In genomic region chr11:70701984-70702733, GRCm38 (mm10) we compare ENCODE assay signal across 7 mouse cellular contexts. TPM values are rescaled to one million over a fixed set of nuclear protein-coding genes. Genes with fewer than 3 reads are reported as not detected.
DNase-seq lines count a peak whose midpoint lies in the region; ATAC-seq lines count a peak whose summit lies in the region.

No protein-coding gene starts in this region.

- peaks cover 22% of the 10 kb centered on the region for H3K4me1 ChIP-seq in lung, embryonic 16.5 days (replicated peaks; ENCODE audit: control insufficient read depth, insufficient read depth, low read length)
- peaks cover 16 to 31% of the 10 kb centered on the region in 2 experiments for H3K4me1 ChIP-seq in heart, embryonic 14.5 days (ENCODE audit: control insufficient read depth in 2 of 2, insufficient read depth in 2 of 2, low read length in 2 of 2)
- peaks cover 25% of the 10 kb centered on the region for H3K4me1 ChIP-seq in liver, embryonic 12.5 days

- H3K27me3 ChIP-seq in lung, embryonic 16.5 days (ENCODE audit: control insufficient read depth, insufficient read depth, low read depth, low read length): no peaks in the 10 kb centered on the region
- H3K27me3 ChIP-seq in heart, embryonic 14.5 days (ENCODE audit: control insufficient read depth, insufficient read depth, low read length): no peaks in the 10 kb centered on the region
- H3K27me3 ChIP-seq in liver, embryonic 12.5 days (replicated peaks): peaks cover 33% of the 10 kb centered on the region

- H3K27ac ChIP-seq in lung, embryonic 16.5 days (ENCODE audit: low read length): no peak overlapping the region
- peak overlapping the region; percentile 64 to 98 for H3K27ac ChIP-seq in heart, embryonic 14.5 days (replicated peaks in 1 of 2; ENCODE audit: control insufficient read depth in 1 of 2, insufficient read depth in 1 of 2, low read depth in 2 of 2, low read length in 2 of 2)
- no peak overlapping the region for H3K27ac ChIP-seq in liver, embryonic 12.5 days

- DNase-seq in lung, postnatal 10 days: no peak
- no peak for DNase-seq in spleen, postnatal 10 days (ENCODE audit: low spot score in 2 of 2)
- DNase-seq in retina, postnatal 1 day: no peak
- no peak for DNase-seq in layer of hippocampus, postnatal 25 days (ENCODE audit: extremely low spot score in 1 of 2, low spot score in 1 of 2)

- H3K4me2 ChIP-seq in lung, embryonic 16.5 days (ENCODE audit: low read depth, low read length): peak overlapping the region; percentile 87
- peak overlapping the region; percentile 92 for H3K4me2 ChIP-seq in heart, embryonic 14.5 days (ENCODE audit: low read length)
- H3K4me2 ChIP-seq in liver, embryonic 12.5 days: peak overlapping the region; percentile 97

- H3K9ac ChIP-seq in lung, embryonic 16.5 days (ENCODE audit: low read length): peak overlapping the region; percentile 96
- H3K9ac ChIP-seq in heart, embryonic 14.5 days (ENCODE audit: low read length): peak overlapping the region; percentile 98
- H3K9ac ChIP-seq in liver, embryonic 12.5 days: no peak overlapping the region

- H3K4me3 ChIP-seq in lung, embryonic 16.5 days (ENCODE audit: low read length): peak overlapping the region; percentile 94
- peak overlapping the region; percentile 93 to 97 for H3K4me3 ChIP-seq in heart, embryonic 14.5 days (ENCODE audit: control insufficient read depth in 1 of 2, insufficient read depth in 1 of 2, low read depth in 1 of 2, low read length in 2 of 2)
- no peak overlapping the region for H3K4me3 ChIP-seq in liver, embryonic 12.5 days

- no peaks in the 10 kb centered on the region for H3K9me3 ChIP-seq in lung, embryonic 16.5 days (ENCODE audit: control insufficient read depth, low read length)
- no peaks in the 10 kb centered on the region for H3K9me3 ChIP-seq in heart, embryonic 14.5 days (ENCODE audit: control insufficient read depth, low read length)
- no peaks in the 10 kb centered on the region for H3K9me3 ChIP-seq in liver, embryonic 12.5 days (replicated peaks)

- 82% methylated on average over 6 of the region's 6 CpGs for WGBS in lung, embryonic 16.5 days
- 46% methylated on average over 6 of the region's 6 CpGs for WGBS in heart, embryonic 14.5 days
- 67% methylated on average over 6 of the region's 6 CpGs for WGBS in liver, embryonic 12.5 days (ENCODE audit: insufficient replicate concordance)

- no peak for ATAC-seq in lung, embryonic 16.5 days (ENCODE audit: low read depth)
- ATAC-seq in heart, embryonic 14.5 days (ENCODE audit: insufficient number of reproducible peaks, insufficient read depth, low FRiP score, low read depth): no peak
- ATAC-seq in liver, embryonic 12.5 days: no peak

- peaks cover 32% of the 10 kb centered on the region for H3K36me3 ChIP-seq in lung, embryonic 16.5 days (ENCODE audit: control insufficient read depth, insufficient read depth, low read length)
- peaks cover 41% of the 10 kb centered on the region for H3K36me3 ChIP-seq in heart, embryonic 14.5 days (ENCODE audit: control insufficient read depth, insufficient read depth, low read length)
- peaks cover 33% of the 10 kb centered on the region for H3K36me3 ChIP-seq in liver, embryonic 12.5 days

RNA-seq across cellular contexts. Expression of gene Kif1c, which starts 1.8 kb away (rescaled TPM):
- 3.2 and 3.4 TPM in 2 replicates for polyA plus RNA-seq in lung, embryonic 16.5 days (2015; fragmentation: Nextera tagmentation; extraction: Ambion mirVana)
- polyA plus RNA-seq in heart, embryonic 14.5 days (2014; fragmentation: Nextera tagmentation; extraction: Ambion mirVana): 13.9 and 18.9 TPM in 2 replicates
- 1.0 and 1.1 TPM in 2 replicates for polyA plus RNA-seq in liver, embryonic 12.5 days (2016; fragmentation: Nextera tagmentation; extraction: Ambion mirVana)
- total RNA-seq in layer of hippocampus, postnatal 25 days (2021): 10 to 100 TPM; 71.5 to 78.9 TPM

RNA-seq across cellular contexts. Expression of gene Inca1, which starts 2.2 kb away (rescaled TPM):
- polyA plus RNA-seq in lung, embryonic 16.5 days (2015; fragmentation: Nextera tagmentation; extraction: Ambion mirVana): 1.5 and 1.9 TPM in 2 replicates
- 2.1 and 2.7 TPM in 2 replicates for polyA plus RNA-seq in heart, embryonic 14.5 days (2014; fragmentation: Nextera tagmentation; extraction: Ambion mirVana)
- polyA plus RNA-seq in liver, embryonic 12.5 days (2016; fragmentation: Nextera tagmentation; extraction: Ambion mirVana): 0.41 and 0.97 TPM in 2 replicates
- total RNA-seq in layer of hippocampus, postnatal 25 days (2021): 1 to 10 TPM; 3.1 to 3.4 TPM

RNA-seq across cellular contexts. Expression of gene Camta2, which starts 14.3 kb away (rescaled TPM):
- polyA plus RNA-seq in lung, embryonic 16.5 days (2015; fragmentation: Nextera tagmentation; extraction: Ambion mirVana): 14.8 and 15.6 TPM in 2 replicates
- polyA plus RNA-seq in heart, embryonic 14.5 days (2014; fragmentation: Nextera tagmentation; extraction: Ambion mirVana): 13.7 and 13.8 TPM in 2 replicates
- 6.1 and 6.4 TPM in 2 replicates for polyA plus RNA-seq in liver, embryonic 12.5 days (2016; fragmentation: Nextera tagmentation; extraction: Ambion mirVana)
- 100 to 1,000 TPM; 326 to 389 TPM for total RNA-seq in layer of hippocampus, postnatal 25 days (2021)

RNA-seq across cellular contexts. Expression of gene Spag7, which starts 32.9 kb away (rescaled TPM):
- 159 and 172 TPM in 2 replicates for polyA plus RNA-seq in lung, embryonic 16.5 days (2015; fragmentation: Nextera tagmentation; extraction: Ambion mirVana)
- polyA plus RNA-seq in heart, embryonic 14.5 days (2014; fragmentation: Nextera tagmentation; extraction: Ambion mirVana): 177 TPM in 2 replicates
- 76.8 and 84.5 TPM in 2 replicates for polyA plus RNA-seq in liver, embryonic 12.5 days (2016; fragmentation: Nextera tagmentation; extraction: Ambion mirVana)
- 10 to 100 TPM; 48.7 to 48.8 TPM for total RNA-seq in layer of hippocampus, postnatal 25 days (2021)

RNA-seq across cellular contexts. Expression of gene Eno3, which starts 45.2 kb away (rescaled TPM):
- 37.9 and 56.8 TPM in 2 replicates for polyA plus RNA-seq in lung, embryonic 16.5 days (2015; fragmentation: Nextera tagmentation; extraction: Ambion mirVana)
- 468 and 495 TPM in 2 replicates for polyA plus RNA-seq in heart, embryonic 14.5 days (2014; fragmentation: Nextera tagmentation; extraction: Ambion mirVana)
- polyA plus RNA-seq in liver, embryonic 12.5 days (2016; fragmentation: Nextera tagmentation; extraction: Ambion mirVana): 6.7 and 7.6 TPM in 2 replicates
- total RNA-seq in layer of hippocampus, postnatal 25 days (2021): 1 to 10 TPM; 7.2 to 8.2 TPM

Comparison
In these comparisons a context has a peak if more than half of its experiments do, and no peak if none do; other contexts are left out.
1. H3K27ac ChIP-seq: peak in heart, embryonic 14.5 days (2 of 2); none in lung, embryonic 16.5 days (single experiment) and liver, embryonic 12.5 days (single experiment).
2. Peak in every context shown above with its lines, with median percentiles within 50 percentile points of each other: H3K4me2 ChIP-seq.